In the genomic region with DNA sequence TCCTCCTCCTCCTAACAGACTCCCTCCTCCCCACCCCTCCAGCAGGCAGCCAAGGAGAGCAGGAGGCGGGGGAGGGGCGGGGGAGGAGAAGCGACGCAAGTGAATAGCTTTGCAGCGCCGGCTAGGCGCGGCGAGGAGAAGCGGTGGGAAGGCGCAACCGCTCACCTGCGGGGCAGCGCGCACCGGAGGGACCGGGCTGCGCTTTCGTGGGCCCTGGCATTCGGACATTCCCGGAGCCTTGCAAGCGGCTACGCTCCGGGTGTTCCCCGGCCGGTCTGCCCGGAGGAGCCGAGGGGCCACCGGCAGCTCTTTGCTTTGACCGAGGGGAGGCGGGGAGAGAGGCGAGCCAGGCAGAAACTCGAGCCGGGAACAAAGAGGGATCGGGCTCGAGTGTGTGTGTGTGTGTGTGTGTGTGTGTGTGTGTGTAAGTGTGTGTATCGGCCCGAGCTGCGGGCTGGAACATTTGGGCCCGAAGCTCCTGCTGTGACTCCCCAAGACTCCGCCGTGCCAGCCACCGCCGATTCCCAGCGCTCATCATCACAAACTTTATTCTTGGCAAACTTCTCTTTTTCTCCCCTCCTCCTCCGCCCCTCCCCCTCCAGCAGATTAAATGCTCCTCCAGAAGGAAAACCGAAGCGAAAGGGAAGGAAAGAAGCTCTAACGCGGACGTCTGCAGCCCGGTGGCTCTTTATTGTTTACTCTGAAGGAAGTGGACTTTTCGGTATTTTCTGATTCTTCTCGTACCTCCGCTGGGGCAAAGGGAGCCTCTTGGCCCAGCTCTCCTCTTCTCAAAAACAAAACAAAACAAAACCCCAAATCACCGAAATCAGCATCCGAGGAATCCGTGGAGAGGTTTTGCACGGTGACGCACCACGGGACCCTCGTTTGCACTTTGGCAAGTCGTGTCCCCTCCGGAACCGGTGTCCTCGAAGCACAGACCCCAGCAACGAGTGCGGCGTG, we compare ENCODE assay signal across 8 mouse cellular contexts. TPM values are rescaled to one million over a fixed set of nuclear protein-coding genes. Genes with fewer than 3 reads are reported as not detected.
DNase-seq lines count a peak whose midpoint lies in the region; ATAC-seq and TF ChIP-seq lines count a peak whose summit lies in the region.

A gene (plus strand): TSS at position 281 of the 960 bp plus-strand sequence.

- H3K9ac ChIP-seq in embryonic facial prominence, embryonic 13.5 days, result peak within 1 kb of the TSS; percentile 95
- peak within 1 kb of the TSS; percentile 51 for H3K9ac ChIP-seq in hindbrain, embryonic 15.5 days

- no peaks in the 10 kb centered on the region for H3K9me3 ChIP-seq in embryonic facial prominence, embryonic 13.5 days
- no peaks in the 10 kb centered on the region for H3K9me3 ChIP-seq in hindbrain, embryonic 15.5 days

- under 1% methylated on average over 66 of the region's 69 CpGs for WGBS in embryonic facial prominence, embryonic 13.5 days
- under 1% methylated on average over 64 of the region's 69 CpGs for WGBS in hindbrain, embryonic 15.5 days
- WGBS in lung, adult 2 months, result 1% methylated on average over 67 of the region's 69 CpGs

- H3K27me3 ChIP-seq in embryonic facial prominence, embryonic 13.5 days, result peaks cover 40% of the 10 kb centered on the region
- peaks cover 29% of the 10 kb centered on the region for H3K27me3 ChIP-seq in hindbrain, embryonic 15.5 days

- peaks cover 55% of the 10 kb centered on the region for H3K4me1 ChIP-seq in embryonic facial prominence, embryonic 13.5 days
- H3K4me1 ChIP-seq in hindbrain, embryonic 15.5 days (replicated peaks), result peaks cover 47% of the 10 kb centered on the region
- peaks cover 15% of the 10 kb centered on the region for H3K4me1 ChIP-seq in lung, adult 2 months (ENCODE audit: control insufficient read depth, insufficient read depth, low read length)

- 0 out of 2 replicates have a peak, but pooled peaks cover under 1% of the 10 kb centered on the region for H3K36me3 ChIP-seq in embryonic facial prominence, embryonic 13.5 days
- no peaks in the 10 kb centered on the region for H3K36me3 ChIP-seq in hindbrain, embryonic 15.5 days

- peak; percentile 53 for ATAC-seq in embryonic facial prominence, embryonic 13.5 days (ENCODE audit: insufficient number of reproducible peaks, insufficient read depth, low FRiP score, low TSS enrichment, low read depth)
- ATAC-seq in hindbrain, embryonic 15.5 days (ENCODE audit: low FRiP score, low read depth), result peak; percentile 31; the same call in 1 of the 2 replicates

- H3K4me2 ChIP-seq in embryonic facial prominence, embryonic 13.5 days, result peak within 1 kb of the TSS; percentile 82
- peak within 1 kb of the TSS; percentile 70 for H3K4me2 ChIP-seq in hindbrain, embryonic 15.5 days

- DNase-seq in kidney, adult 18-20 months, result peak; percentile 14
- no peak for DNase-seq in kidney, adult 11 months
- peak; percentile 73 for DNase-seq in MN1 (ENCODE audit: low spot score)
- DNase-seq in lung, adult 2 months, result peak; percentile 19
- DNase-seq in ovary, postnatal 36 days (ENCODE audit: low spot score), result peak; percentile 33
- DNase-seq in layer of hippocampus, adult 9-11 months, result no peak

- peak within 1 kb of the TSS; percentile 94 for H3K27ac ChIP-seq in embryonic facial prominence, embryonic 13.5 days
- H3K27ac ChIP-seq in hindbrain, embryonic 15.5 days (replicated peaks), result peak within 1 kb of the TSS; percentile 67; the same call in 1 of the 2 replicates

- peak within 1 kb of the TSS; percentile 69 for H3K4me3 ChIP-seq in embryonic facial prominence, embryonic 13.5 days
- peak within 1 kb of the TSS; percentile 48 for H3K4me3 ChIP-seq in hindbrain, embryonic 15.5 days
- peak within 1 kb of the TSS; percentile 59 for H3K4me3 ChIP-seq in lung, adult 2 months (replicated peaks; ENCODE audit: extremely low read depth, low read depth, low read length)

- TF ChIP-seq CTCF in lung, adult 2 months (IDR thresholded peaks at IDR 0.05; ENCODE audit: insufficient read depth, low read length), result no peak

- no peak for TF ChIP-seq POLR2A in lung, adult 2 months (IDR thresholded peaks at IDR 0.05; ENCODE audit: borderline replicate concordance, extremely low read depth, low read depth, low read length)

RNA-seq across cellular contexts. Expression of the gene that starts here (rescaled TPM):
- 117 and 134 TPM in 2 replicates for polyA plus RNA-seq in embryonic facial prominence, embryonic 13.5 days (2015; fragmentation: Nextera tagmentation; extraction: Ambion mirVana)
- 10.2 and 16.0 TPM in 2 replicates for polyA plus RNA-seq in hindbrain, embryonic 15.5 days (2015; fragmentation: Nextera tagmentation; extraction: Ambion mirVana)
- 7.2 and 7.6 TPM in 2 replicates for polyA plus RNA-seq in lung, adult 2 months (2012; rRNA removed)

Comparison
In these comparisons a context has a peak if more than half of its experiments do, and no peak if none do; other contexts are left out.
1. DNase-seq: peak in kidney, adult 18-20 months (single experiment), MN1 (single experiment), lung, adult 2 months (single experiment) and ovary, postnatal 36 days (single experiment); none in kidney, adult 11 months (single experiment) and layer of hippocampus, adult 9-11 months (single experiment).
2. Peak in every context shown above with its lines, with median percentiles within 50 percentile points of each other: H3K4me3 ChIP-seq.